Mouse (Mus musculus): Measurements from ENCODE around the gene Kcnma1. TPM values are rescaled to one million over a fixed set of nuclear protein-coding genes. Genes with fewer than 3 reads are reported as not detected.

Gene Kcnma1
- polyA plus RNA-seq, 1 experiment from 2014 or later = 0.05 TPM

DNA sequence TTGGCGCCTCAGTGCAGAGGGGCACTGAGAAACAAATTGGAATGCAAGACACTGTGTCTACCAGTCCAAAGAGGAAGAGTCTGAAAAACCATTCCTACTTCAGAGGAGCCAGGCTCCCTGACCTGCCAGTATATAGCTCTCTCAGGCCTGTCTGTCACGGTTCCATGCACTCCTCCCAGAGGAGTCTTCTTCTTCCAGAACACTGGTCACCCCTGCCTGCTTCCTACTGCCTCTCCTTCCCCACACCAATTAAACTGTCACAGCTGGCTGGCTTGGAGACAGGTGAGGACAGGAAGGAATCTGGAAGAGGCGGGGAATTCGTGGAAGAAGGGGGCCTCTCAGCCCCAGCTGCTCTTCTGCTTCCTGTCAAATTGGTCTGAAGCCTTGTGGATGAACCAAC lies 378.4 kb downstream of the Kcnma1 start:
- Histone ChIP-seq H3K27me3 (ENCODE audit: control insufficient read depth, insufficient read depth, low read depth, low read length) (no peaks in the 10 kb centered on the region), H3K36me3 (ENCODE audit: control insufficient read depth, insufficient read depth) (no peaks in the 10 kb centered on the region), H3K9ac (ENCODE audit: low read depth, low read length) (no peak overlapping the region), H3K4me1 (ENCODE audit: control insufficient read depth, low read depth, low read length) (no peaks in the 10 kb centered on the region), H3K4me2 (ENCODE audit: low read depth, low read length) (no peak overlapping the region), H3K9me3 (replicated peaks; ENCODE audit: control insufficient read depth, low read length) (no peaks in the 10 kb centered on the region), H3K4me3 (ENCODE audit: low read depth, low read length) (no peak overlapping the region), H3K27ac (ENCODE audit: low read length) (no peak overlapping the region)
- no peak for ATAC-seq (ENCODE audit: low read depth)
- WGBS (ENCODE audit: insufficient replicate concordance) = 42% methylated on average over 4 of the region's 4 CpGs

DNA sequence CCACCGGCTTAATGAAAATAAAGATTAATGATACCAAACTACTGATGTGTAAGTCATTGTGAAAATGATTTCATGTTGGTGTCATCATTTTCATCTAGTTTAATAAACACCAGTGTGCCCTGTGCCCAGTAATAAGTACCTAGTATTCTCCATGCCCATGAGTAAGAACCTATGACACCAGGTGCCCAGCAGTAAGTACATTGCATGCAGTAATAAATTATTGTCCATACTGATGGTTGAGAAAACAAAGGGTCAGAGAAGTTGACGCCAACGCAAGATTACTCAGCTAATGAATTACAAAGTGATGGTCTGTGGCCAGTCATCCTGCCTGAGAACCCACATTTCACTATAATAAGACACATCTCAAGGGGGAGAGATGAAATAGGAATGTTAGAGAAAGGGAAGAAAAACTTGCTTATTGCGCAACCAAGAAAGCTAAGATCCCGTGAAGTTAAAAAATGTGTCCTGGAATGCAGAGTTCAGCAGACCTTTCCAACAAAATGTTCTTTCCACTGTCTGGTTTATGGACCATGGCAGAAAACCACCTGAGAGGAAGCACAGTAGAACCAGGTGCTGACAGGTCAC lies 381.2 kb downstream of the Kcnma1 start:
- Histone ChIP-seq H3K27ac (ENCODE audit: low read length) (no peak overlapping the region), H3K4me3 (ENCODE audit: low read depth, low read length) (no peak overlapping the region), H3K4me2 (ENCODE audit: low read depth, low read length) (no peak overlapping the region), H3K9ac (ENCODE audit: low read depth, low read length) (no peak overlapping the region), H3K4me1 (ENCODE audit: control insufficient read depth, low read depth, low read length) (no peaks in the 10 kb centered on the region), H3K27me3 (ENCODE audit: control insufficient read depth, insufficient read depth, low read depth, low read length) (no peaks in the 10 kb centered on the region), H3K36me3 (ENCODE audit: control insufficient read depth, insufficient read depth) (no peaks in the 10 kb centered on the region), H3K9me3 (replicated peaks; ENCODE audit: control insufficient read depth, low read length) (no peaks in the 10 kb centered on the region)
- WGBS (ENCODE audit: insufficient replicate concordance) = 68% methylated on average over 5 of the region's 5 CpGs
- ATAC-seq (ENCODE audit: low read depth) = no peak

DNA sequence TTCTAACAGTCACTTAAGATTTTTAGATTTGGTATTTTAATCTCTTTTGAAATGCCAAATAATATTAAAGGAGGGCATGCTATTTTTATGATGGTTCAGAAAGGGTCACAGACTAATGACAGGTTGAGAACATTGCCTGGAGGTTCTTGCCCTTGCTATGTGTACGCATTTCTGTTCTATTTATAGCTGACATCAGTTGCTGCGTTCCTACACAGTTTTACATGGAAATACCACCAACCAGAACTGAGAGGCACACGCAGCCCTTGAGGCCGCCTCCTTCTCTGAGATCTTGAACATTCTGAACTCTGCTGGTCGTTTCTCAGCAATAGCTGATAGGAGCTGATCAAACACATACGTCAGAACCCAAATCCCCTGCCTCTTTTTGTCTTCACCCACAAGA lies 387.4 kb downstream of the Kcnma1 start:
- no peaks in the 10 kb centered on the region for H3K9me3 ChIP-seq (replicated peaks; ENCODE audit: control insufficient read depth, low read length)
- no peaks in the 10 kb centered on the region for H3K27me3 ChIP-seq (ENCODE audit: control insufficient read depth, insufficient read depth, low read depth, low read length)
- H3K36me3 ChIP-seq (ENCODE audit: control insufficient read depth, insufficient read depth) = no peaks in the 10 kb centered on the region
- H3K4me1 ChIP-seq (ENCODE audit: control insufficient read depth, low read depth, low read length) = no peaks in the 10 kb centered on the region
- no peak overlapping the region for H3K9ac ChIP-seq (ENCODE audit: low read depth, low read length)
- H3K4me3 ChIP-seq (ENCODE audit: low read depth, low read length) = no peak overlapping the region
- ATAC-seq (ENCODE audit: low read depth) = no peak
- H3K4me2 ChIP-seq (ENCODE audit: low read depth, low read length) = no peak overlapping the region
- H3K27ac ChIP-seq (ENCODE audit: low read length) = no peak overlapping the region
- WGBS (ENCODE audit: insufficient replicate concordance) = 46% methylated on average over 6 of the region's 6 CpGs

DNA sequence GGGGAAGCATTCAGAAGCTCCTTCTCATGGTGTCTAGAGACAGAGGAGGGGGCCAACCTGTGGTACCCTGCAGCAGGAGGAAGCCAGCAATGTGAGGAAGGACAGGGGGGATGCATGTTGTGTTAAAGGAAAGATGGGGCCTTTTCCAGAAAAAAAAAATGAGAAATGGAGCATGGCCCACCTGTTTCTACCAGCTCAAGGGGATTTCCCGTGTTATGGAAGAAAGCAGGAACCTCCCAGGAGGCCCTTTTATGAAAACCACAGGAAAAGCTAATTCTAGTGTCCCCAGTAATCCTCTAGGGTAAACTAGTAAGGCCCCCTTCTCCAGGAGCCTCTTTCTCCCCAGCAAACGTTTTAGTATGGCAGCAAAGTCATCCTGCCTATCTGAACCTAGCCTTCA lies 388.2 kb downstream of the Kcnma1 start:
- no peak overlapping the region for H3K4me3 ChIP-seq (ENCODE audit: low read depth, low read length)

DNA sequence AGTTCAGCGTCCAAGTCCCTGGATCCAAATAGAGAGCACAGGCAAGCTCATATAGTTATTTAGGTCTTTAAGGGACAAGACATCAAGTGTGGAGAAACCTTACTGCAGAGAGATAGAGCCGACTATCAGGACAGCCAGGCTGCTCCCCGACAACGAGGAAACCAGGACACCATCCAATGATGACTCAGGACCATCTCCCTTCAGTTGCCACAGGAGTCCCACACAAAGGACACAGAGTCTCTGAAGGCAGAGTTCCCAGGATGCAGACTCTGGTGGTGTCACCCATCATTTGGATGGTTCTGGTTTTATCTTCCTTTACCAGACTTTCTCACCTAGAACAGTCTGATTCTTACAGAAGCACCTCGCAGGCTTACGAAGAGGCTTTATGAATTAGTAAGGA lies 388.9 kb downstream of the Kcnma1 start:
- Histone ChIP-seq H3K4me3 (ENCODE audit: low read depth, low read length) (no peak overlapping the region), H3K9me3 (replicated peaks; ENCODE audit: control insufficient read depth, low read length) (no peaks in the 10 kb centered on the region), H3K4me1 (ENCODE audit: control insufficient read depth, low read depth, low read length) (no peaks in the 10 kb centered on the region), H3K9ac (ENCODE audit: low read depth, low read length) (no peak overlapping the region), H3K4me2 (ENCODE audit: low read depth, low read length) (no peak overlapping the region), H3K27ac (ENCODE audit: low read length) (no peak overlapping the region), H3K27me3 (ENCODE audit: control insufficient read depth, insufficient read depth, low read depth, low read length) (no peaks in the 10 kb centered on the region), H3K36me3 (ENCODE audit: control insufficient read depth, insufficient read depth) (no peaks in the 10 kb centered on the region)
- WGBS (ENCODE audit: insufficient replicate concordance) = 73% methylated on average over 6 of the region's 6 CpGs
- no peak for ATAC-seq (ENCODE audit: low read depth)

More for the DNA sequence above, 388.2 kb downstream of the Kcnma1 start:
- Histone ChIP-seq H3K4me2 (ENCODE audit: low read depth, low read length) (no peak overlapping the region), H3K27me3 (ENCODE audit: control insufficient read depth, insufficient read depth, low read depth, low read length) (no peaks in the 10 kb centered on the region), H3K36me3 (ENCODE audit: control insufficient read depth, insufficient read depth) (no peaks in the 10 kb centered on the region), H3K9ac (ENCODE audit: low read depth, low read length) (no peak overlapping the region), H3K27ac (ENCODE audit: low read length) (no peak overlapping the region), H3K4me1 (ENCODE audit: control insufficient read depth, low read depth, low read length) (no peaks in the 10 kb centered on the region), H3K9me3 (replicated peaks; ENCODE audit: control insufficient read depth, low read length) (no peaks in the 10 kb centered on the region)
- WGBS (ENCODE audit: insufficient replicate concordance) = 11% methylated on average over 2 of the region's 2 CpGs
- ATAC-seq (ENCODE audit: low read depth) = no peak

DNA sequence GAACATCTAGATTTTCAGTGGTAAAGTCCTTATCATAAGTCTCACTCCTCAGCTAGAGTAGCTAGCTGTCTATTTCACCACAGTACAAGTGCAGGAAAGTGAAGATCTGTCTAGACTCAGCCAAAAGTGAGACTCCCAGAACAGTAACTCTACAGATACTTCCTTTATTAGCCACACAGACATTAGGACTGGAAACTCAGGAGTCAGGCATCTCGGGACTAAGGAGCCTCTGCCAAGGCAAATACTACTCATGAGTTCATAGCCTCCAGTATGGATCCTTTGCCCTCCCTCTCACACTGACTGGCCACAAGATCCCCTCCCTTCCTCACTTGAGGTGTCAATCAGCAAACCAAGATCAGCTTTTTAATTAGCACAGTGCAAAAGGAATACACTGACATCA lies 389.8 kb downstream of the Kcnma1 start:
- 55% methylated on average over 1 of the region's 1 CpGs for WGBS (ENCODE audit: insufficient replicate concordance)

DNA sequence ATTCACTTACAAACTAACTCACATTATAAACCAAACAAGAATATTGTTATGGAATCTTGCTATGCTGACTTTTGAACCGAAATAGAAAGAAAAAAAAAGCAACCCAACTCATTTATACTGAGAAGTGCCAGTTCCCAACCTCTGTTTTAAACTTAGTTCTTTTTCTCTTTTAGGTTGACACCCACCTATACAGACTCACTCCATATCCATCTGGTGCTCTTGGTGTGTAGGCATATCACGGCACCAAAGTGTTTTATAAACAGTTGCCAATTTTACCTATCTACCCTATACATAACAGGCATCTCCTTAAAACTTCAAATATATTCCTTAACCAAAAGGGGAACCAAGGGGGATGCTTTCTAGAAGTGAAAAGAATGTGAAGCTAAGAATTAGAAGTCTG lies 393.6 kb downstream of the Kcnma1 start:
- H3K36me3 ChIP-seq (ENCODE audit: control insufficient read depth, insufficient read depth) = no peaks in the 10 kb centered on the region
- WGBS (ENCODE audit: insufficient replicate concordance) = 54% methylated on average over 2 of the region's 2 CpGs
- no peak overlapping the region for H3K4me2 ChIP-seq (ENCODE audit: low read depth, low read length)
- no peaks in the 10 kb centered on the region for H3K27me3 ChIP-seq (ENCODE audit: control insufficient read depth, insufficient read depth, low read depth, low read length)
- no peak overlapping the region for H3K4me3 ChIP-seq (ENCODE audit: low read depth, low read length)
- no peaks in the 10 kb centered on the region for H3K9me3 ChIP-seq (replicated peaks; ENCODE audit: control insufficient read depth, low read length)
- no peak for ATAC-seq (ENCODE audit: low read depth)
- no peak overlapping the region for H3K9ac ChIP-seq (ENCODE audit: low read depth, low read length)
- H3K4me1 ChIP-seq (ENCODE audit: control insufficient read depth, low read depth, low read length) = no peaks in the 10 kb centered on the region
- no peak overlapping the region for H3K27ac ChIP-seq (ENCODE audit: low read length)

More for the DNA sequence above, 389.8 kb downstream of the Kcnma1 start:
- Histone ChIP-seq H3K4me3 (ENCODE audit: low read depth, low read length) (no peak overlapping the region), H3K4me1 (ENCODE audit: control insufficient read depth, low read depth, low read length) (no peaks in the 10 kb centered on the region), H3K27me3 (ENCODE audit: control insufficient read depth, insufficient read depth, low read depth, low read length) (no peaks in the 10 kb centered on the region), H3K27ac (ENCODE audit: low read length) (no peak overlapping the region), H3K36me3 (ENCODE audit: control insufficient read depth, insufficient read depth) (no peaks in the 10 kb centered on the region), H3K4me2 (ENCODE audit: low read depth, low read length) (no peak overlapping the region), H3K9ac (ENCODE audit: low read depth, low read length) (no peak overlapping the region), H3K9me3 (replicated peaks; ENCODE audit: control insufficient read depth, low read length) (no peaks in the 10 kb centered on the region)
- ATAC-seq (ENCODE audit: low read depth) = no peak

DNA sequence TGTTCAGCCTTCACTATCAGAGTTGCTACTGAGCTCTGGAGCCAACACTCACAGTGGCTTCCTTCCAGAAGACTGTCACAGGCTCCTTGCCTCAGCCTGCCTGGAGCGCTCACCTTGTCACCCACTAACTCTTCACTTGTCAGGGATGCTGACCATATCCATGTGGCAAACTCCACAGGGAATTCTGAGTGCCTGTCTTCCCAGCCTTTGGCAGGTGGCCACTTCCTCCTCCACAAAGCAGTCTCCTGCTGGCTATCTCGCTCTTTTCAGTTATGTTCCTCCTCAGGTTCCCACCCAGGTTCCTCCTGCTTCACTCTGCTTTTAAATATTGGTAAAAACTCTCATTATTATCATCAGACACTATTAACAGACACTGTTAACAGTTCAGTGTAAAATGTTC lies 395.3 kb downstream of the Kcnma1 start:
- WGBS (ENCODE audit: insufficient replicate concordance) = 50% methylated on average over 2 of the region's 2 CpGs

DNA sequence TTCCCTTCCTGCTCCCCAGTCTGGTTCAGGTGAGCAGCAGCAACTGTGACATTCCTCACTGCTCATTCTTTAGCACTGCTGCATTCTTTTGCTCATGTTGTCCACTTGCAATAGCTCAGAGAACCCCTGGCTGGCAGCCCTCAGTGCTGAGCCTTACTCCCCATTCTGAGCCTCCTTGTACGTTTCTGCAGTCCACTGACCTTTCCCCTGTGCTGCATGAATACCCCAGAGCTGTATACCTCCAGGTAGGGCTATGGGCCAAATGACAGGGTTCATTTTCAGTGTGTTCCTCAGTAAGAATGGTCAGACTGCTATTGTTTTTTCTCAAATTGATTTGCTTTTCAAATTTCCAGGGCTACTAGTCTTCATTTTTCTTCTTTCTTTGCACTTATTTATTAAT lies 396.2 kb downstream of the Kcnma1 start:
- Histone ChIP-seq H3K27me3 (ENCODE audit: control insufficient read depth, insufficient read depth, low read depth, low read length) (no peaks in the 10 kb centered on the region), H3K36me3 (ENCODE audit: control insufficient read depth, insufficient read depth) (no peaks in the 10 kb centered on the region), H3K4me3 (ENCODE audit: low read depth, low read length) (no peak overlapping the region), H3K27ac (ENCODE audit: low read length) (no peak overlapping the region), H3K9ac (ENCODE audit: low read depth, low read length) (no peak overlapping the region), H3K9me3 (replicated peaks; ENCODE audit: control insufficient read depth, low read length) (no peaks in the 10 kb centered on the region), H3K4me1 (ENCODE audit: control insufficient read depth, low read depth, low read length) (no peaks in the 10 kb centered on the region), H3K4me2 (ENCODE audit: low read depth, low read length) (no peak overlapping the region)
- WGBS (ENCODE audit: insufficient replicate concordance) = 21% methylated on average over 1 of the region's 1 CpGs
- ATAC-seq (ENCODE audit: low read depth) = no peak

More for the DNA sequence above, 395.3 kb downstream of the Kcnma1 start:
- Histone ChIP-seq H3K9ac (ENCODE audit: low read depth, low read length) (no peak overlapping the region), H3K4me2 (ENCODE audit: low read depth, low read length) (no peak overlapping the region), H3K27me3 (ENCODE audit: control insufficient read depth, insufficient read depth, low read depth, low read length) (no peaks in the 10 kb centered on the region), H3K27ac (ENCODE audit: low read length) (no peak overlapping the region), H3K4me3 (ENCODE audit: low read depth, low read length) (no peak overlapping the region), H3K9me3 (replicated peaks; ENCODE audit: control insufficient read depth, low read length) (no peaks in the 10 kb centered on the region), H3K36me3 (ENCODE audit: control insufficient read depth, insufficient read depth) (no peaks in the 10 kb centered on the region), H3K4me1 (ENCODE audit: control insufficient read depth, low read depth, low read length) (no peaks in the 10 kb centered on the region)
- no peak for ATAC-seq (ENCODE audit: low read depth)

Measured in liver, embryonic 16.5 days (tissue).